Mouse (Mus musculus): ENCODE results near the gene Dirc2.

Dirc2 gene

GRCm38 (mm10) chr16:35768785-35769642 is at the start of gene Dirc2:
Dirc2 (minus strand) TSS chr16:35769356.
- DNase-seq = peak; percentile 86

- peak; percentile 89 for DNase-seq
Observed at GRCm38 (mm10) chr16:35817255-35818089, 48.3 kb upstream of the Dirc2 start.

GRCm38 (mm10) chr16:35813119-35813518 is 44.0 kb upstream of the Dirc2 start:
- DNase-seq = no peak

- no peak for DNase-seq
Observed at GRCm38 (mm10) chr16:35808838-35809237, 39.7 kb upstream of the Dirc2 start.

GRCm38 (mm10) chr16:35807663-35807992 is 38.5 kb upstream of the Dirc2 start:
- DNase-seq = no peak

- no peak for DNase-seq
Observed at GRCm38 (mm10) chr16:35806973-35807662, 38.0 kb upstream of the Dirc2 start.

- DNase-seq = no peak
Observed at GRCm38 (mm10) chr16:35803723-35804122, 34.6 kb upstream of the Dirc2 start.

GRCm38 (mm10) chr16:35802163-35802562 is 33.0 kb upstream of the Dirc2 start:
- no peak for DNase-seq

- no peak for DNase-seq
Observed at GRCm38 (mm10) chr16:35791962-35792521, 22.9 kb upstream of the Dirc2 start.

- no peak for DNase-seq
Observed at GRCm38 (mm10) chr16:35788330-35788729, 19.2 kb upstream of the Dirc2 start.

DNA sequence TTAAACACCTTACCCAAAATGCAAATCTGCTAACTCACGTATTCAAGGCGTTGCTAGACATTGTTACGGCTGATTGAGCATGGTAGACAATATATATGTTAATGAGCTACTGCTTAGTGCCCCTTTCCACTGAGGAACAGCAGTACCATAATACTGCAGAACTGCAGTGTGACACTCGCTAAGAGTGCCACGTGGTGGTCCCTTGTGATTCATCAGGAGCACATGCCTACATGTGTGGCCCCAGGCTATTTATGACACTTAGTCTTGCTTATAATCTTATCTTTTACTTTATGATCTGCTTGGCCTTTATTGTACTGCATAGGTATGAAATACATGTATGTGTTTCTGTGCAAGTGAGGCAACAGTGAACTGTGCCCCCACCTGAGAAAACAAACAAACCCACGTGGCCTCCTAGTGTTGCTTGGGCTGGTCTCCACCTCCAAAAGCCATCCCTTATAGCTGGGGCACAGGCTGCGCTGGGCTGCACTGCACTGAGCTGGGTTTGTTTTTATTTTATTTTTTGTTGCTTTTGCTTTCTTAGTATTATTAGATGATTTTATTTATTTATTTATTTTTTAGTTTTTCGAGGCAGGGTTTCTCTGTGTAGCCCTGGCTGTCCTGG is 18.5 kb upstream of the Dirc2 start:
- DNase-seq = peak; percentile 27

DNA sequence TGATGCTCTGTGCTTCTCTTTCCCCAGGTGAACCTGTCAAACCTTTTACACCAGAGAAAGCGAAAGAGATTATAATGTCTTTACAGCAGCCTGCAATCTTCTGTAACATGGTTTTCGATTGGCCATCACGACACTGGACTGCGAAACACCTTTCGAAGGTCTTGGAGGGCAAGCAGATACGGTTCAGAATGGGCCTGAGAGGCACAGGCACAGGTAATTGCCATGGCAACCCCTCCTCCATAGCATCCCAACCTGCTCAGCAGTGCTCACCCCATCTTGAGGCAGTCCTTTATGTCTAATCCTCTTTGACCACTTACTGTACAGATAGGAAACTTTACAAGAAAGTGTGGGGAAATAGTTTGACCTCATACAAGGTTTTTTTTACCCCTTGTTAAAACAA is 18.0 kb upstream of the Dirc2 start:
- no peak for DNase-seq

DNA sequence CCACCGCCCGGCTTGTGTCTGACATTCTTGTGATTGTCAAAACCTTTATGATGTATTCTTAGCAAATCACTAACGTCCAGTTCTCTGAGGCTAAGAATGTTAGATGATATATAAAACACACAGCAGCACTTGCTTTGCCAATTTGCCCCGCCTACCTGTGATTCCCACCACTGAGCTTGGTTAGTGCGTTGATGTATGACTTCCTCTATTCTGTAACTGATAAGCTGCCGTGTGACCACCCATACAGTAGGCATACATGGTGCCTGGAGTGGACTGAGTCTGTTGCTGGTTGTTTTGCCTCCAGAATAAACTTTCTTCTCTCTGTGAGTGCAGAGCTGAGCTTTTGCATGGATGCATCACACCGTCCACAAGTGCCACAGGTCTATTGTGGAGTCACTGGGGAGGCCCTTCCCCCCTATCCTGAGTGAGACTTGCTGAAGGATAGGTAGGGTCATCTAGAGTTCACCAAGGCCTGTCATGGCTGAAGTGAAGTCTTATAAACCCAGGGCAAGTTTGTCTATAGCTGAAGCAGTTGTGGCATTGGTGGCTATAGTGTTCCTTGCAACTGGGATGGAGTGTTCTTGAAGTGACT is 15.1 kb upstream of the Dirc2 start:
- DNase-seq = no peak

DNA sequence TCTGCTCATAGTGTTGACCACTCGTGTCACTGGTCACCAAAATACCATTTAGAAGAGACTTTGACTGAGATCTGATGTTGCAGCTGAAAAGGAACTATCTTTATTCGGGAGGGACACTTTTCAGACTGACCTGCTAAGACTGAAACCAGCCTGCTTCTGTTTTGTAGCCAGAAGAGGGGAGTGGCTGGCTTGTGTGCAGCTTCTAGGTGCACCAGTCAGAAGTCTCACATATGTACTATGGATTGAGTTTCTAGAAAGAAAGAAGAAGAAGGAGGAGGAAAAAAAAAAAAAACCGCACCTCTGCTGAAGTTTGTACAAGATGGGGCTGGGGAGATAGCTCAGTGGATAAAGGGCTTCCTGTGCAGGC is 14.0 kb upstream of the Dirc2 start:
- DNase-seq = no peak

- DNase-seq = peak; percentile 17
Observed at GRCm38 (mm10) chr16:35782451-35783206, 13.5 kb upstream of the Dirc2 start.

GRCm38 (mm10) chr16:35781651-35782050 is 12.5 kb upstream of the Dirc2 start:
- no peak for DNase-seq

DNA sequence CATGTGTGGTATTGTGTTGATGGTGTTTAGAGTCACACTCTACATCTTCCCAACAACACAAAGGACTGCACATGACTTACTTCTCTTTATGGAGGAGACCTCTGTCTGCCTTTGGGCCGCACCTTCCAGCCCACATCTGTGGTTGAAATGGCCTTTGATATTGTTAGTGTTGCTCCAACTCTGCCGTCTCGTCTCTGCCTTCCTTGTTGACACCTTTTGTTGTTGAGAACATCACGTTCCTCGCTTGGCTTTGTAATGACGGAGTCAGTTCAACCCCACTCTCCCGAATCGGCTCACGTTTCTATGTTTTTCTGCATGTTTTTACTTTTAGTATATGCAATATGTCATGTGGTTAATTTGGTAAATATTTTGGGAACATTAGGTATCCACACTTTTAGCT is 11.9 kb upstream of the Dirc2 start:
- DNase-seq = no peak

- no peak for DNase-seq
Observed at GRCm38 (mm10) chr16:35779681-35780080, 10.5 kb upstream of the Dirc2 start.

DNA sequence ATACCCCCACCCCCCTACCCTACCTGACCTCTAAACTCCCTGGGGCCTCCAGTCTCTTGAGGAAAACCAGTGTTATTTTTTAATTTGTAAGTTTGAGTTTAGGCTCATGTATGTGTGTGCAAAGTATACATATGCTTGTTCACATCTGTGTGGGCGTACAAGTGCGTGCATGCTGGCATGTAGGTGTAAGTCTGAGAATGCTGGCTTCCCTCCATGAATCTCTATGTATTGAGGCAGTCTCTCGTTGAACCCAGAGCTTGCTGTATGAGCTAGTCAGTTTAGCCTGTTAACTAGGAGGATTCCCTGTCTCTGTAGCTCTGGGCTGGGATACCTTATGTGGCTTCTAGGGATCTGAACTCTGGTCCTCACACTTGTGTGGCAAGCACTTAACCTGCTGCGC is 8.6 kb upstream of the Dirc2 start:
- no peak for DNase-seq

DNA sequence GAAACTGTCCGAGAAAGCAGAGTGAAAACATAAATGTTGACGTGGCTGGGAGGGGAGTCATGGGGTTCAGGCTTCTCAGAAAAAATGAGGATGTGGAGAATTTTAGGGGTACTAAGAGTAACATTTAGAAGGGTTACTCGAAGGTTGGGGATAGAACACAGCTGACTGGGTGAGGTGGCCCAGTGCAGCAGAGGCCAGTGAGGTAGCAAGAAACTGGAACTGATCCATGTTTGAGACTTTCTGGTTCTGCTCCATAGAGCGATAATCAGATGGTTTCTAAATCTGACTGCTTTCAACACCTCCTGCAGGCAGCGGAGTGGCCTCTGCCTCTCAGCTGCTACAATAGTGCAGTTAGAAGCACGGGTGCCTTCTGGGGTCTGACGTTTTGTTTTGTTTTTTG is 7.6 kb upstream of the Dirc2 start:
- DNase-seq = no peak

- DNase-seq = no peak
Observed at GRCm38 (mm10) chr16:35775835-35776234, 6.7 kb upstream of the Dirc2 start.

DNA sequence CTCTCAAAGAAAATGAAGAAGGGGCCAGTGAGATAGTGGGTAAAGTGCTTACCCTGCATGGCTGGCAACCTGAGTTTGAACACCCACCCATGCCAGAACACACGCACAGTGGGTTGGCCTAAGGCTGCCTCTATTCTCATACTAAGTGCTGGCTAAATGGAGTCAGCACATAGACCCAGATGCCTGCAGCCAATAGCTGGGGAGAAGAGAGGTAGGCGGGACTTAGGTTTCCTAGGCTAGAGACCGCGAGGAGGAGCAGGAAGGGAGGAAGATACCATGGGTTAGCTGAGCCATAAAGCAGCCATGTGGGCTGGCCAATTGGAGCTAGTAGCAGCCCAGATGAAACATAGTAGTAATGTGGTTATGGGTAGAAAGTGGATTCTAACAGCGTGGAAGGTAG is 3.4 kb upstream of the Dirc2 start:
- DNase-seq = no peak
